Mouse (Mus musculus): ENCODE data around the gene Lpp.

Gene Lpp

DNA sequence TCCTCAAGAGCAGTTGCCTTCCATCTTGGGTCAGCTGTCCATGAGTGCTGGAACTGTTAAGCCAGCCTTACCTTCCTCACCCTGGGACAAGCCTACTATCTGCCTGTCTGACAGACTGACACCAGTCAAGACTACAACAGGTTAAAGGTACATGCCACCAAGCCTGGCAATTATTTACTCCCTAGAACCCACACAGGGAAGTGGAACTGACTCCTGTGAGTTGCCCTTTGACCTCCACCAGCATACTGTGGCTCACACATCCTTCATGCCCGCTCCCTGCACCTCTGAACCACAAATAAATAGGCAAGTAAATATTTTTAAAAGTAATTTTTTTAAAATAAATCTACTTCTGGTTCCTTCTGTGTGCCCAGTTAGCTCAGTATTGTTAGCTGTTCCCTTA is 452.8 kb downstream of the Lpp start:
- in situ Hi-C loops (cut with MboI, MseI): no loop called here

DNA sequence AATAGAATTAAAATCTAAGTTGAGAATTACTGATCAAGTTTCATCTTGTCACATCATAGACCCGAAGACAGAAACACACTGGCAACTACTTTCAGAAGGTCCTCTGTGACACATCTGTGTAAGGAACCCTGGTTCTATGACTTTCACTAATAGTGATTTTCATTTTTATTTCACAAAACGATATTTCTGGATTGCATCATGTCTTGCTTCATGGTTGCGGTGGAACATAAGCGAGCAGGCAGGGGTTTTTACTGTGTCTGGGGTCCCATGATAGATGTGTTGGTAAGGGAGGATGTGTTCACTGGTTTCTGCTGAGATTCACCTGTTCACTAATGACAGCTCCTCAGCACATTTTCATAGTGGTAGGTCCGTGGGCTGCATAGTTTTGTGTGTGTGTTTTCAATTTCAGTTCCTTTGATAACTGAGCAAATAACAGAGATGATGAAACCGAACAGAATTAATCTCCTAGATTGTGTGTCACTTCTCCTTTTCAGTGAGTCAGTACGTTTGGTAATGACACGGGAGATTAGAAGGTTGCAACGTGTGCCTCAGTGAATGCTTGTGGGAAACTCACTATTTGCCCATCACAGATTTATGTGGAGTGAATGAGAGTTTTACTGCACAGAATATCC is 466.3 kb downstream of the Lpp start:
- in situ Hi-C loops (cut with MboI, MseI): loop anchor here (10.0 kb wide), 1 partner anchor 95 kb away; no protein-coding TSS in a partner anchor

DNA sequence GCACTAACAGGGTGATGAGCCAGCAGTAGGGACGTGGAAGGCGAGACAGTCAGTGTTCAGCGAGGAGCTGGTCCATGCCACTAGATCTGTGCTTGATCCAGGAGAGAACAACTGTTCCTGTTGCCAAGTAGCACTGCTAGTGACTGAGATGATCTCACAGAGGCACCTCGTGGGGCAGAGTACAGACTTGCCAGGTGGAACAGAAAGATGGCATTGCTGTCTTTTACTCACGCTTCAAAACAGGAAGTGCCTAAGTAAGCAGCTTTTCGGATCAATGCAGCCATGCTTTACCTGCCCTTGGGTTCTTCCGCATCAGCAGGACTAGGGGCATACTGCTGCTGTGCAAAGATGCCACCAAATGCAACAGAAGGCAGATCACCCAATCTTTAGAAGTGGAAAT is 467.1 kb downstream of the Lpp start:
- in situ Hi-C loops (cut with MboI, MseI): loop anchor here (10.0 kb wide), 1 partner anchor 94 kb away; no protein-coding TSS in a partner anchor

DNA sequence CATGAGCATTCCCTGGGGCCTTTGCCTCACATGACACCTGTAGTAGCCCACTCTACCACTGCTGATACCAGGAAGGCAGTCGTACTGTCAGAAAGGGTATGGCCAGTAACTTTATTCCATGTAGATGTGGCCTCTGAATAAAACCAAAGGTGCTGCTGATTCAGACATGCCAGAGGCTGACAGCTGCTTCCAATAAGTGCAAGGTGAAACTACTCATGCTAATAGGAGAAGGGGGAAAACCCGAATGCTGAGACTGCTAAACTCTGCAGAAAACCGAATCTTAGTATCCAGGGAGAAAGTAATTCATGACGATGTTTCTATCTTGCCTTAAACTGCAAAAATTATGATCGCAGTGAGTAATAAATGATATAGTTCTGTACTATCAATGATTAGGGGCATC is 468.1 kb downstream of the Lpp start:
- in situ Hi-C loops (cut with MboI, MseI): loop anchor here (10.0 kb wide), 1 partner anchor 93 kb away; no protein-coding TSS in a partner anchor

DNA sequence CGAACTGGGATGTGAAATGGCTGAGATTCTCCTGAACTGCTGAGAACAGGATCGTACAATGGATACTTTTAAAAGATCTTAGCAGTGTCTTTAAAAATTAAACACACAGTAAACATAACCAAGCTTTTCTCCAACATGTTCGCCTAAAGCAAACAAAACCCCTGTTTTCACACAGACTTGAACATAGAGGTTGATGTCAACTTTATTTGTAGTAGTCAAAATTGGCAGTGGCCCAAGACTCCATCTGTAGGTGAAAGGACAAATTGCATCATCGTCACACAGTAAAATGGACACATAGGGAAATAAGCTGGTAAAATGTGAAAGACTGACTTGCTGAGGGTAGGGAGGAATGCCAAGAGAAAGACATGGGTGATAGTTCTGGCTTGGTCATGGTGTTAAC is 480.9 kb downstream of the Lpp start:
- in situ Hi-C loops (cut with MboI, MseI): loop anchor here (5.0 to 10.0 kb wide), 2 partner anchors 57 to 191 kb away; no protein-coding TSS in a partner anchor

DNA sequence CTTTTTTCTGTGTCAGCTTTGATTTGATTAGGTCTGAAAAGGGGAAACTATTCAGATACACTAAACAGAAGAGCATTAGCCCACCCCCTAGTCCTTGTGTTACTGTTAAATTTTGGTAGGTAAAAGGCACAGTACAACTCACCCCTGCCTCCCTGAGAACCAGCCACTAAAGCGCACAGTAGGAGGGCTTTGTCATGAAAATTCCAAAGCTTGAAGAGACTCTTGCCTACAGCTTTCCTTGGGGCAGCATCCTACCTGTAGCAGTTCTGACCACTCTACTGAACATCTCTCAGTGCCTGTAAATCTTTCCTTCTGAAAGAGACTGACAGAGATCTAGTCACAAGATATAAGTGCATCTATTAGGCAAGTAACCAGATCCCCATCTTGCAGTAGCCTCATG is 482.4 kb downstream of the Lpp start:
- in situ Hi-C loops (cut with MboI, MseI): loop anchor here (10.0 kb wide), 1 partner anchor 189 kb away; no protein-coding TSS in a partner anchor

DNA sequence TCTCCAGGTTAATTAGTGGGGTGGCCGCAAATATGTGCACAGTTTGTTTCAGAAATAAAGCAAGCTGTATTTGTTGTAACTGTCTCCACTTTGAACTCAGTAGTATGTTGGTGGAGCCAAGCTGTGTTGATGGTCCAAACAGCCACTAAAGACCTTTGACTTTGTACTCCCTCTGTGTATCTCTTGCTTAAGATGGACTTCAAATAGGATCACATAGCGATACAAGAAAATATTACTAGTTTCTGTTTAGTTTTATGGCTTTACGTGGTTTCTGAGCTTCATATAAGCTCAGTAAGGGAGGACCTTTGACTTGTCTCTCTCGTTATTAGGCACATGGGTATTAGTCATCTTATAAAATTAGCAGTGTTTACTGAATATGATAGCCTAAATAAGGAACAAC is 485.7 kb downstream of the Lpp start:
- in situ Hi-C loops (cut with MboI, MseI): loop anchor here (10.0 kb wide), 1 partner anchor 186 kb away; no protein-coding TSS in a partner anchor

DNA sequence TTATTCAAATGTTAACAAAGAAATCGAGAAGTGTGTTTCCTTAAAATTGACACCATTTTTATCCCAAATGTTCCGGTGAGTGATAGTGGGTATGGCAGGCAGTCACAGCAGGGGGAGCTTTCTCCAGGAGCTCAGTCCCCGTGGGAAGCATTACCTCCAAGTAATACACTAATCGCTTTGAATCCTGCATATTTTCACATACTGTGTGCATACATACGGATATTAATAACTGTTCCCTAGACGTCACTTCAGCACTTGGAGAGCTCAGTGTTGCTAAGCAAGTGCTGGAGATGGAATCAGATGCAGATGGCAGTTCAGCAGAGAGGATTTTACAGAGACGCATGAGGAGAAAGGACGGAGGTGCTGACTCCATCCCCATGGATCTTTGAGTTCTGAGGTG is 487.4 kb downstream of the Lpp start:
- in situ Hi-C loops (cut with MboI, MseI): no loop called here

DNA sequence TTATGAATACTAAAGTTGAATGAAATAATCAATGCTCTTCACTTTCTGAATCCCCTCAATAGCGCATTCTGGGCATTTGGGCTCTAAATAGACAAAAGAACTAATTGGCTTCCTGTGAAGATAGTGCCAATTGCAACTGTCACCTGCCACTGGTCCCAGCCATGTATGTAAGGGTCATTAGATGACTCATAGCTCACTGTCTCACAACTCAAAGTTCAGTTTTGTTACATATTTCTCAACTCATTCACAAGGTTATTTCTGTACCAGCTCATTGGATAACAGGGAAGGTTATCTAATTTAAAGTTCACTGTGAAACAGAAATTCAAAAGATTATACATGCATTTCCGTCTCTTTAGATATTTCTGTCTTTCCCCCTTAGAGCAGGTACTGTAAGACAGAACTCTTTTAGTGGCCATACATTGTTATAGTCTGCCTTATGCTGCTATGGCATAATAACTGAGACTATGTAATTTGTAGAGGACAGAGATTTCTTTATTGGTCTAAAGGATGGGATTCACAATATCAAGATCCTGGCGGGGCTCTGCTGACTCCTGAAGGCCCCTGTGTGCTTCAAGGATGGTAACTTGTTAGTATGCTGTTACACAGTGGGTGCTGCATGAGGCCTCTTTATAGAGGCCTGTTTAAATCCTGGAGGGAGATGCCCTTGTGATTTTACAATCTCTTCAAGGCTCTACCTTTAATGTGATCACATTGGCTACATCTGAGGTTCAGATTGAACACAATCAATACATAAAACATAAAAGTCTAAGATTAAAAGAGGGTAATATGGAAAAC is 488.9 kb downstream of the Lpp start:
- in situ Hi-C loops (cut with MboI, MseI): no loop called here

DNA sequence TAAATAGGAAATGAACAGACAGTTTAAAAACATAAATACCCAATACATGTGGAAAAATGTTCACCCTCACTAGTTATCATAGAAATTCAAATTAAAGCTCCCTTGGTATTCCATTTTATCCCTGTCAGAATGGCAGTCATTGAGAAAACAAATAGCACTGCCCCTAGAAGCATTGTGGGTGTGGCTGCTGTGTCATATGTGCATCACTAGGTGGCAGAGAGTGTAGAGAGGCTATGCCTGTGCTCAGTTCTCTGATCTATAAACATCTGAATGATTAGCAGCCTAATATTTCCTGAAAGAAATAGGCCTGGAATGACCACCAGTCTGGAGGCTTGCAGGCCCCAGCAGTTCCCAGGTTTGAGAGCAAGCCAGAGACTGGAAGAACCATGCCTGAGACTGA is 490.7 kb downstream of the Lpp start:
- in situ Hi-C loops (cut with MboI, MseI): no loop called here

DNA sequence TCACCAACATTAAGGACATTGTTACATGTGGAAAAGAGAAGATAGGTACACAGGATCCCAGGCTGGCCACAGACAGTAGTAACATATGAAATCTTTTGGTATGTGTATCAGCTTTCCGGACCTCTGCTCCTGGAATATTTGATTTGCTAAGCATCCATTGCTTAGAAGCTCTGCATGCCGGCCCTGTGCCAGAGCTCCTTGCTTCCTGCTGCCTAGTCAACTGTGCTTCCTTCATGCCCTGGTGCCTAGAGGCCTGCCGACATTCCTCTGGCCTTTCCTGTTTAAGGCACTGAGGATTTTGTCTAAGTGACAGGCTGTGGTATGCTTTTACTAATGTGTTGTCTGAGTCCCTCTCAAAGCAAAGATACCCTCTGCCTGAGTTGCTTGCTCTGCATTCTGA is 493.0 kb downstream of the Lpp start:
- in situ Hi-C loops (cut with MboI, MseI): no loop called here

DNA sequence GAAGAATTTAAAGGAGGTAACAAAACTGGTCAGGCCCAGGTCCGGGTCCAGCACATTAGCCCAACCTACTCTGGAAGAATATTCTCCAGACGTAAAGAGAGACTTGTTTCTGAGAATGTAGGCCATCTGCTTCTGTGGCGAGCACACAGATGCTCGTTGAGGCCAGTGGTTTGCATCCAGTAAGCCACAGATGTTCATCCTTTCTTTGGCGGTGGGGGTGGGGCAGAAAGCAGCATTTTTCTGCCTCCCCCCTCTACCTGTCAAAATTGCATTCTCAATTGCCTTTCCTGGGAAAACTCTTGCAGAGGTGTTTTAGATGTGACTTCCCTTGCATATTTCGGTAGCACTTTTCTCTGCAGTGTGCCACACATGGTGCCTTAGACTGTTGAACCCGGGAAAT is 493.6 kb downstream of the Lpp start:
- in situ Hi-C loops (cut with MboI, MseI): no loop called here

DNA sequence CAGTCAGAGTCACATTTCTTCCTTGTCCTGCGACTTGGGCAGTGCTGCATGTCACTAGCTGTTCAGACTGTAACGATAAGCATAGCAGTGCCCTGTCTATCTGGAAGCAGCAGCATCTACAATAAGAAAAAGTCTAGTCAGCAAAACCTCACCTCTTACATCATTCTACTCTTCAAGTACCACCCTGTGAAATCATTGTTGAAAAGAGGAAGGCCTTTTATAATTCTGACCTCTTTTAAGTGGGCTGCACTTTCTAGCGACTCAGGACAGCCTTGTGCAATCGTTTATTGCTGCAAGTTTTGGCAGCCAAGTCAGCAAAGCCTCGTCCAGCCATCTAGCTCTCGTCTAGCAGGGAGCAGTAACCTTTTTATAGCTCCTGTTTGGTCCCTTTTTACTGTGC is 498.1 kb downstream of the Lpp start:
- in situ Hi-C loops (cut with MboI, MseI): no loop called here

DNA sequence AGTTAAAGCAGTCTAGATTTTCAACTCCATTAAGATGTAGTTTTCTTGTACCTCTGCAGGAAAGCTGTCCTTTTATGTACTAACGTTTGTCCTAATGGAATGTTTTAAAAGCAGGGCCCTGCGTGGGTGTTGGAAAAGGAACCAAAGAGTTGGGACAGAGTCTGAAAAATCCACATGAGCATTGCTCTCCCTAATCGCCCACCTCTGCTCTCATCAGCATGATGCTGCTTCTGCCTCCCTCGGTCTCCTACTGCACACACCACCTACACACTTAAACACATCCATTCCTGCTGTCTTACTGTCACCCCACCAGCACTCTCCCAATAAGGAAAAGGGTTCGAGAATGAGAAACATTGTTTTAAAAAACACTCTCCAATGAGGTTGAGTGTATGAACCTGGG is 501.9 kb downstream of the Lpp start:
- in situ Hi-C loops (cut with MboI, MseI): no loop called here

DNA sequence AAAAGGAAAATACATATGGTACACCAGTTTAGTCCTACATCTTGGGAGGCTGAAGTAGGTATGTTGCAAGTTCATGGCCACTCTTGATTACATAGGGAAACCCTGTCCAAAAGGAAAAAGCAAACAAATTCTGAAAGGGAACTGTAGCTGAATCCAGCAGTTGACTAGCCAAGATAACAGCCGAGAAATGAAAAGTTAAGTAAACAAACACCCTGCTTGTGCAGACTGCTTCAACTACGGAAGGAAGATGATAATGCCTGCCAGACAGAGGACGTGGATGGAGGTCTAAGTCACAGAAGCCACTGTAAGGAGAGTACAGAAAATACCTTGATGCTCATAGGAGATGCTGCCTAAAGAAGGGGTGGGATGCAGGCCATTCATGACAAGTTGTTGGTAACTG is 504.3 kb downstream of the Lpp start:
- in situ Hi-C loops (cut with MboI, MseI): no loop called here

DNA sequence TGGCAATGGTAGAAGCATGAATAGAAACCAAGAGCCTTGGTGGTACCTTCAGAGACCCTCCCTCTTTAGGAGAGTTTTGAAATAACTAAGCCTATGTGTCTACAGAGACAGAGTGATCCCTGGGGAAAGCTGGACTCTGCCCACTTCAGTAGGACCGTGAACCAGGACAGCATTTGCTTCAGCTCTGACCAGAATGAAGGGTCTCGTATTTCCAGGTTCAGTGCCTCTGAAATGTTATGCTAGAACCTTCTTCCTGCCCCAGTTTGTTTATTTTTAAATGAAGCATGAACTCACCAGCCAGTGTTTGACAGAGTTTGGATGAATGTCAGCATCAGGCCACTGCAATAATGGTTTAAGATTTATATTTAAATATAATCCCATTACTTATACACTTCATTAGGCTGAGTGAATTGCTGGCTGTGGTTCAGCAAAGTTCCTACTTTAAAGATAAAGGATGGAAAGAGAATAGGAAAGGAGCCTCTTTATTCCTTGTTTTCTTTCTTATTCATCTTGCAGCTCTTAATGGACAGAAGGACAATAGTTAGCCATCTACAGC is 507.0 kb downstream of the Lpp start:
- in situ Hi-C loops (cut with MboI, MseI): no loop called here

DNA sequence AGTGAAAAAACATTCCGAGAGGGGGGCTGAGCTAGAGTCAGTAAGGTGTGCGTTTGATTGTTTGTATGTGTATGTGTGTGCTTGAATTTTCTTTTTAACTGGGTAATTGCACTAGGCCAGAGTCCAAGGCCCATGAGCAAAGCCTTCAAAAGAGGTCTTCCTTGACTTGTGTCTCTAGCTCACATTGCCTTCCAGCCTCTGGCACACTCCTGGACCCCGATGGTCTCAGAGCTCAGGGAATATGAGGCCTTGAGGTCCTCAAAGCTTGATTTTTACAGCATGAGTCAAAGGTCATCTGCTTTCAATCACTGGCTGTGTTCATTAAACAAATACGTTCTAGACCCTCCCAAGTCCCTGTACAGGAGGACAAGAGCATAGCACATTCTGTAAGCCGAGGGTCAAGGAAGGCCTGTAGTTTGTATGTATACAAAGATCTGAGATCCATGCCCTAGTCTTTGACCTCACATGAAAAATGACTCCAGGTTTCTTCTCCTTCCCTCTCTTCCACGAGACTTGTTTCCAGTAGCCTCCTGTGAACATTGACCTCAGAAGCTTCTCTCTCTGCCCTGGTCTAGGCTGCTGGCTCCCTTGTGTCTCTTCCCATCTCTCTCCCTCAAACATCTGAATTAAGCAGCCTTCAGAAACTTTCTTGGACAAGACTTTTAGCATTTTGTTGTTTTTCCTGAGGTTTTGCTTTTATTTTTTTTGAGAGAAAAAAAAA is 508.0 kb downstream of the Lpp start:
- in situ Hi-C loops (cut with MboI, MseI): no loop called here

DNA sequence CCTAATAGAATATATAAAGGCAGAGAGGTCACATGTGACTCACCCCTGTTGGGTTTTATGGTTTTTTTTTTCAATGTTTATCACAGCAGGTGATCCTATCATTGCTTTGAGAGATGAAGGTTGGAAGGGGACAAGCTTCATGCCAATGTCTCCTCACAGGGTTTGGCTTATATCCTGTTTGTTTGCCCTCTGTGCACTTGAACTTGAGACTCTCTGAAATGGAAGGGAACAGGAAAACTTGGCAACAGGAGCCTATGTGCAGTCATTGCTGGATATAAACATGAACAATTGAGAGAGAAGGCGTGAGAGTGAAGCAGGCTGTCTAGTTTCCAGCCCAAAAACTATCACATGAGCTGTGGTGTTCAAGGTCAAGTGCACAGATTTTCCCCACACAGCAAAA is 508.8 kb downstream of the Lpp start:
- in situ Hi-C loops (cut with MboI, MseI): no loop called here

DNA sequence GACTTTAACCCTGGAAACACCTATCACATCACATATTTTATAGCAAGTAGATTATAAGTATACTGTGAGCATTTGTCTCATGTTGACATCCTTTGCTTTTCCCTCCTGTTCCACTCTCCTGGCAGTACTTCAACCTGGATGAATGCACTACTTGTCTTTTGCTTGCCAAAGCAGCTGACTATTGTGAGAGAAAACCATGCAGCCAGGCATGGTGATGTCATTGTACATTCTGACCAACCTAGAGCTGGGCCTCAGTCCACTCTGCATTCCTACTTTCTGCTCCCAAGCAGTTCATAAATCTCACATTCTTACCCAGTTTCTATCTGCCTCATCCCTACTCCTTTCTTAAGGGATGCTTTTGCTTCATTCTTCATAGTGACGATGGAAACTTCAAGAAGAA is 515.6 kb downstream of the Lpp start:
- in situ Hi-C loops (cut with MboI, MseI): no loop called here

DNA sequence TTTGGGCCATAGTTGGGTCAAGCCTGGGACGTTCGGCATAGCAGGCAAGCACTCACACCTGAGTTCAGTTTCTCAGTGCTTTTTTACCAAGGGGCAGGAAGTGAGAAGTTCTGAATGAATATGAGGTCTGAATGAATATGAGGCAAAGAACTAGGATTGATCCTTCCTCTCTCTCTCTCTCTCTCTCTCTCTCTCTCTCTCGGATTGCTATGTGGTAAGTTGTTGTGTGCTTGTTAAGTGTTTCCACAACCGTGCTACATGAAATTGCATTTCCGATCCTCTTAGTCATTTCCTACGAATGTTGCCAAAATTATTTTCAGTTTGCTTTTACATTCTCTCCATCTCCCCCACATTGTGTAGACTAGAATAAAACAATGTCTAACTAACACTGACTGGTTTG is 517.0 kb downstream of the Lpp start:
- in situ Hi-C loops (cut with MboI, MseI): loop anchor here (5.0 kb wide), 1 partner anchor 152 kb away; no protein-coding TSS in a partner anchor

DNA sequence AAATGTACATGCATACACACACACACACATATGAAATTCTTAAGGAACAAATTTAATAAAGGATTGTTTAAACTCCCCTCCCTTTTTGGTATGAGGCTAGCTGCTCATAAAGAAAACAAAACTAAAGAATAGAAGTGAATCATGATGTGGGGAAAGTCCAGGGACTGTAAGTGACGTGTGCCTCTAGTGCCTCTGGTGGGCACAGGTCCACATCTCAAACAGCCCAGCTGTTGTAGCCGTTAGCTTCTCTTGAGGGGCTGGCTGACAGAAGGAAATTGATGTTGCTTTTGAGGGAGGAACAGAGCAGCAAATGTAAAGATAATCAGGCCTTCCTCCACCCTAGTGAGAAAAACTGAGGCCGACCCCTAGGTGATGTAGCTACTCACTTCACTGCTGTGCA is 517.5 kb downstream of the Lpp start:
- in situ Hi-C loops (cut with MboI, MseI): loop anchor here (5.0 kb wide), 1 partner anchor 151 kb away; no protein-coding TSS in a partner anchor

DNA sequence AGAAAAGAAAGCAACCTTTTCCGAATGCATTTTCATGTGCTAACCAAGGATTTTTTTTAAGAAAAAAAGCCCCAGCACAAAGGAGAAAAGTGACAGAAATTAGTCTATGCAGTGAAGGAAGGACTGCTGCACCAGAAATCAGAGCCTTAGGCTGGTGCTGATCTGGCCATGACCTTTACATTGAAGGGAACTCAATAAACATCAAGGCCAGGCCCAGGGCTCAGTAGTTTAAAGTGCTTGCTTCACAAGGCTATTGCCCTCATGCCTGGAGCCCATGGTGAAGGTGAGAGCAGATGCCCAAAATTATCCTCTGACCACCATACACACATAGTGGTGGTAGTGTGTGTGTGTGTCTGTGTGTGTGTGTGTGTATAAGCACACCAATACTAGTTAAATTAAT is 519.1 kb downstream of the Lpp start:
- in situ Hi-C loops (cut with MboI, MseI): loop anchor here (5.0 kb wide), 1 partner anchor 150 kb away; no protein-coding TSS in a partner anchor

Data from T-helper 1 cell (primary cell).